Mouse (Mus musculus): ENCODE results near the gene Slc7a15. TPM values are rescaled to one million over a fixed set of nuclear protein-coding genes. Genes with fewer than 3 reads are reported as not detected.

Gene Slc7a15
- total RNA-seq, 2 experiments from 2014 or later: not detected

DNA sequence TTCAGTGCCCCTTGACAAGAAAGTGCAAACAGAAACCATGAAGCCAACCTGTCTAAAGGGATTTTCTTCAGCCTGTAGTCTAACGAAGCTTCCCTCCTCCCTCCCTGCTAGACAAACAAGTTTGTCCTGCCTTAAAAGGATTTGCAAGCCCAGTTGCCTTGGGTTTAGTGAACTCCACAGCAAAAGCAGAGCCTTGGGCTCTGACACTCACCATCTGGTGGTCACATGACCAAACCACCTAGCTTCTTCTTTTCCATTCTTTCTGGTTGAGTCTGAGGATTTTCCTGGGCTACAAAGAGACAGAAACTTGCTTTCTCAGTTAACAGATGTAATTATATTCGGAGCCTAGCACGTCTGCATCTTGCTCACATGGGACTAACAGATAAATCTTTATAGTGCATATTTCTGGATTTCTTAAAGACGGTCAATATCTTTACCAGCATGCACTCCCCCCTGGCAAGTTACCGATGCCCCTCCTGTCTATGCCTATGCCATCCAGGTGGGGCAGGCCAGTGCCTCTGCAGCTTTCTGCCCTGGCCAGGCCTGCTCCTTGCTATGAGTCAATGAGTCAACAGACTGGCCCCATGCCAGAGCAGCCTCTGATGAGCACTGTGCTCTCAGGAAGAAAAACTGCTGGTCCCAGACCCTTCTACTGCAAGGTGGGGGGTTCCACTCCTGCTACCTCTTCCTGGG is 110.8 kb downstream of the Slc7a15 start:
- no peak for DNase-seq (ENCODE audit: low spot score in 2 of 2)

DNA sequence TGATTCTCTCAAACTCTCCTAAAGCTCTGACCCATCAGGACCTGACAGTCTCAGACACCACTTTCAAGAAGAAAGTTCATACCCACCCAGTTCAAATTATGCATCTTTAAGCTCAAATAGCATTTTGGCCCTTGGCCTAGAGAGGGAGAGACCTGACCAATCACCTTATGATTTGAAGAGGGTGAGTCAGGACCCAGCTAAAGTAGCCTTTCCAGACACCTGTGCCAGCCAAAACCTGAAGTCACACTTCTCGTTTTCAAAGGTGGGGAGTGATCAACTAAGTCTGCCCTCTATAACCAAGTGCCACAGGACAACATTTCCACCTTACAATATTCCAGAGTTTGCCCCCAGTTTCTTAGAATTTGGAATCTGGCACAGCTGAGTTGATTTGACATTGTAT is 111.6 kb downstream of the Slc7a15 start:
- no peak for DNase-seq (ENCODE audit: low spot score in 2 of 2)

DNA sequence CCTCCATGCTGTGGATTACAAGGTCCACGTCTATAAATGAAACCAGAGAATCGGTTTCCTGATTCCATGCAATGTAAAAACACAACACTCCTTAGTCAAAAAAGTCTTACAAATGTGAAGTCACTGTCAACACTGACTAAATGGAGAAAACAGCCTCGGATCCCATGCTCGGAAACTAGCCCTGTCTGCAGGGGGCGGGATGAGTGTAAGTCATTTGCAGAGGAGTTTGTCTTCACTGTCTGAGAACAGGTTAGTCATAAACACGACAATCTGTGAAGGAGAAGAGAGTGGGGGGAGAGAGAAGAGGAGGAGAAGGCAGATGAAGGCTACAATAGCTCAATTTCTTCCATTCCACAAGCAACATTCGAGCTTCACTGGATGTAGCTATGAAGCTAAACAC is 113.6 kb downstream of the Slc7a15 start:
- DNase-seq (ENCODE audit: low spot score in 2 of 2): no peak

DNA sequence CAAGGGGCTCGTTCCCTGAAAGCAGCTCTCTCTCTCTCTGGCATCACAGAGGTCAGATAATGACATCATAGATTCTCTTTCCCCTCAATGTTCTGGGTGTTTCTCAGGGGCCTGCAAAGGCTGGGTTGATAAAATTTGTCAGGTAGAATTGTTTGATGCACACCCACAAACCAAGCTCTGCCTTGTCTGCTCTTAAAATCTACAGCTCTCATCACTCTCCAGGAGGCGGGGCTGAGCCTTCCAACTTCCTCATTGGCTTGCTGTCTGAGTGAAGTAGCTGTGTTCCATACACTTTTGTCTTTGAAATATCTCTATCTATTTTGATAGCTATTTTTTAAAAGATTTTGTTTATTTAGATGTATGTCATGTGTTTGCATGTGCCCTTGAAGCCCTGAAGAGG is 116.7 kb downstream of the Slc7a15 start:
- DNase-seq (ENCODE audit: low spot score in 2 of 2): no peak

Other genes with a start within 250 kb of the Slc7a15 start
- 100 to 1,000 TPM; 387 to 396 TPM for gene Rhob, start 99.1 kb downstream of the Slc7a15 start, total RNA-seq (2021)
- 100 to 1,000 TPM; 161 to 163 TPM for gene Pum2, start 75.1 kb upstream of the Slc7a15 start, total RNA-seq (2021)
- gene Sdc1, start 172.3 kb upstream of the Slc7a15 start, total RNA-seq (2021): 1 to 10 TPM; 1.6 to 3.2 TPM

All from layer of hippocampus, postnatal 14 days (tissue).